Mouse (Mus musculus) hindbrain, embryonic 16.5 days (tissue): ENCODE measurements around the gene Gm19410. TPM values are rescaled to one million over a fixed set of nuclear protein-coding genes. Genes with fewer than 3 reads are reported as not detected.

Source experiments
- ATAC-seq: fragments of 200-750 bp; cut with Nextera tagmentation; 2 replicates; pipeline ENCODE4 v1.8.0; 2017; ENCODE audit warnings: moderate TSS enrichment, moderate library complexity
- H3K27ac ChIP-seq: fragments of 300-500 bp; sonication (generic); 2 replicates; pipeline ENCODE4 v1.5.1; 2014; ENCODE audit warnings: low read depth, mild to moderate bottlenecking, control low read depth, low read length, moderate library complexity
- H3K27me3 ChIP-seq: fragments of 300-500 bp; sonication (generic); replicated peaks from 2 replicates; pipeline ENCODE4 v1.6.1; 2014; ENCODE audit warnings: low read length; ENCODE audit not compliant: control insufficient read depth, insufficient read depth
- H3K36me3 ChIP-seq: fragments of 300-500 bp; sonication (generic); 2 replicates; pipeline ENCODE4 v1.6.1; 2014; ENCODE audit warnings: mild to moderate bottlenecking, low read length, moderate library complexity, mixed read lengths; ENCODE audit not compliant: control insufficient read depth, insufficient read depth
- H3K4me1 ChIP-seq: fragments of 300-500 bp; sonication (generic); 2 replicates; pipeline ENCODE4 v1.6.1; 2014; ENCODE audit warnings: low read depth, low read length; ENCODE audit not compliant: control insufficient read depth, insufficient read depth
- H3K4me2 ChIP-seq: fragments of 300-500 bp; sonication (generic); 2 replicates; pipeline ENCODE4 v1.6.1; 2014; ENCODE audit warnings: mild to moderate bottlenecking, low read length, control low read depth, moderate library complexity
- H3K4me3 ChIP-seq: fragments of 300-500 bp; sonication (generic); 2 replicates; pipeline ENCODE4 v1.5.1; 2014; ENCODE audit warnings: mild to moderate bottlenecking, low read length, control low read depth, moderate library complexity
- H3K9ac ChIP-seq: fragments of 300-500 bp; sonication (generic); 2 replicates; pipeline ENCODE4 v1.6.1; 2014; ENCODE audit warnings: low read depth, mild to moderate bottlenecking, control low read depth, low read length, moderate library complexity
- H3K9me3 ChIP-seq: fragments of 300-500 bp; sonication (generic); 2 replicates; pipeline ENCODE4 v1.6.1; 2014; ENCODE audit warnings: mild to moderate bottlenecking, low read length, moderate library complexity; ENCODE audit not compliant: control insufficient read depth
- WGBS: fragments of 180-500 bp; shearing (Covaris S2); extraction: QIAGEN DNeasy Blood & Tissue Kit; methylation state at CpG from one replicate; pipeline ENCODE4 v1.1.7; 2014; 5-methylcytosine and 5-hydroxymethylcytosine counted together
- microRNA-seq: library from miRNA; unstranded; fragments of <30 nt; microRNA quantifications from one replicate; pipeline ENCODE4, GENCODE M21; 2017
- polyA plus RNA-seq: library from polyadenylated mRNA; unstranded; fragments of >200 nt; fragmentation: Nextera tagmentation; extraction: Ambion mirVana; gene quantifications from 2 replicates; pipeline ENCODE4 v1.2.1, GENCODE M21; 2015

Gene Gm19410
- polyA plus RNA-seq = 0.19 and 0.24 TPM in 2 replicates

DNA sequence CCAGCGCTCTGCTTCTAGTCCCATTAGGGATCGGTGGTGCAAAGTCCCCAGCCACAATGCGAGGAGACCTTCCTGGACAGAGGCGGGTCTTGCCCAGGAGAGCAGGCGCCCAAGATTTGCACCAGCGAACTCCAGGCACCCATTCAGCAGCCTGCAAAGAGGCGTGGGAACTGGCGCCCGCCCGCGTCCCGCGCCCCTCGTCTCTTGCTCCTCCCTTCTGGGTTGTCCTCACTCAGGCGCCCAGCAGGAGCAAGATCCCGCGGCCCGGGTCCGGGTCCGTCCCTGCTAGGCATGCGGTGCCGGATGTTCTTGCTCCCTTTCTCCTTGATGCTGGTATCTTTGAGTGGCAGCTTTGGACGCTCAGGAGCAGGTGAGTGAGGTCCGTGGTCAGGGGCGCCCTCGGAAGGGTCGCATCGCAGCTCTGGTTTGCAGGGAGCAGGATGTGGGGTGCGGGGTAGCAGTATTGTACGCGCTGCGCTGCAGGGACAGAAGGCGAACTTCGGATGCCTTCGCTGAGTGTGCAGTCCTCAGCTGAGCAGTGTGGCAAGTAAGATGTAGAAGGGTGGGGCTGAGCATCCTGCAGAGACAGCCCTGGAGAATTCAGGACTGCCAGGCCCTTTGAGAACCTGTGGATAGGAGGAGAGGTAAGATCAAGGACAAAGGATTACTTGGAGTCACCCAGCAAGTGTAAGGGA lies at the start of gene Gm19410:
Gm19410 (plus strand) TSS at position 292 of the 695 bp plus-strand sequence.
- Histone ChIP-seq H3K27ac (no peak within 1 kb of the TSS), H3K9me3 (no peaks in the 10 kb centered on the region), H3K4me1 (peaks cover 9% of the 10 kb centered on the region; the same call in 1 of the 2 replicates), H3K9ac (peak within 1 kb of the TSS; percentile 60), H3K4me2 (peak within 1 kb of the TSS; percentile 96), H3K4me3 (peak within 1 kb of the TSS; percentile 49), H3K36me3 (no peaks in the 10 kb centered on the region), H3K27me3 (peaks cover 8% of the 10 kb centered on the region; the same call in 1 of the 2 replicates)
- ATAC-seq = peak; percentile 42; the same call in 1 of the 2 replicates
- WGBS = under 1% methylated on average over 35 of the region's 35 CpGs

DNA sequence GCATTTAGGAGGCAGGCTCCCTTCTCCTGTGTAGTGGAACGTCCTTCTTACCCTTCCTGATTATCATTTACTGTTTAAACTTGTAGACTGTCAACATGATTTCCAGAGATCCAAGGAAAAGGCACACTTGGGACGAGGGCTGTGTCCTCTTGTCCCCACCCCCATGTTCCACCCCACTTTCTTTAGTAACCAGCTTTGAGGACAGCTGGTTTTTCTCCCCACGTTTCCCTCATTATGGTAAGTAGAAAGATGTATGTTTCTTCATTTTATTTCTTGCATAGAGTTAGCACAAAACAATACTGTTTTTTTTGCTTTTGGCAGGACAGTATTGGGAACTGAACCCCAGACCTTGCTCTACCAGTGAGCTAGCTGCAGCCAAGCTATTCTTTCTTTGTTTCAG lies 34.8 kb upstream of the Gm19410 start:
- no peak overlapping the region for H3K4me3 ChIP-seq
- H3K27me3 ChIP-seq = no peaks in the 10 kb centered on the region
- no peaks in the 10 kb centered on the region for H3K9me3 ChIP-seq
- WGBS = 79% methylated on average over 3 of the region's 3 CpGs
- H3K4me2 ChIP-seq = no peak overlapping the region
- H3K36me3 ChIP-seq = no peaks in the 10 kb centered on the region
- no peak overlapping the region for H3K27ac ChIP-seq
- H3K4me1 ChIP-seq = no peaks in the 10 kb centered on the region
- H3K9ac ChIP-seq = no peak overlapping the region
- no peak for ATAC-seq

DNA sequence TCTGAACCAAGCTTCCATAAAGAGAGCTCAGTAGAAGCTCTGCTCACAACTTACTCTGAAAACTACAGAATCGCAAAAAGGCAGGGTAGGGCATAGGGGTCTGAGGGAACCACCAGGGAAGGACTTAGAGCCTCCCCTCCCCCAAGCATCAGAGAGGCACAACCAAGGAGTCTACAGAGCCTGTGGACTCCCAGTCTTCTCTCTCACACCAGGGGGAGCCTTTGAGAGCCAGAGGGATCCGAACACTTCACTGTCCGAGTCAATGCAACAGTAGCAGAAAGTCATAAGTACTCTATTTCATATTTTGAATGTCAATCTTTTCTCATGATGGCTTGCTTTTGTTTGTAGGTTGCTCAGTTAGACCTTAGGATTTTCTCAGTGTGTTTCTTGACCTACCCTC lies 30.2 kb upstream of the Gm19410 start:
- Histone ChIP-seq H3K27ac (no peak overlapping the region), H3K9ac (no peak overlapping the region), H3K36me3 (no peaks in the 10 kb centered on the region), H3K4me2 (no peak overlapping the region), H3K9me3 (no peaks in the 10 kb centered on the region; the same call in 1 of the 2 replicates), H3K4me1 (no peaks in the 10 kb centered on the region), H3K4me3 (no peak overlapping the region), H3K27me3 (no peaks in the 10 kb centered on the region)
- WGBS = 76% methylated on average over 3 of the region's 3 CpGs
- no peak for ATAC-seq

DNA sequence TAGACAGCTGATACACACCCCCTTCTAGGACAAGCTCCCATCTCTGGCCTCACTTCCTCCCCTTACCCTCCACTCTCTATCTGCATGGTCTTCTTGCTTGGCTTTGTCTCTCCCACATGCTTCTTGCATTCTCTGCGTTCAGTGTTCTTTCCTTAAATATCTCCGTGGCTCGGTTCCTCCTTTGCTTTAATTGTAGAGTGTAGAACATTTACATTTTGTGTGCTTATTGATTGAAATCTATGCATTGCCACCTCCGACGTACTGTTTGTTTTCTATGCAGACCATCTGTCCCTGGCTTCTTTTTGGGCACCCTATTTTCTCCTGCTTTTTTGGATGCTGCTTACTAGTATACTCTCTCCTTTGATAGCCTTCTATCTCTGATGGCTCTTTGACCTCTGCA lies 9.4 kb upstream of the Gm19410 start:
- no peaks in the 10 kb centered on the region for H3K27me3 ChIP-seq

DNA sequence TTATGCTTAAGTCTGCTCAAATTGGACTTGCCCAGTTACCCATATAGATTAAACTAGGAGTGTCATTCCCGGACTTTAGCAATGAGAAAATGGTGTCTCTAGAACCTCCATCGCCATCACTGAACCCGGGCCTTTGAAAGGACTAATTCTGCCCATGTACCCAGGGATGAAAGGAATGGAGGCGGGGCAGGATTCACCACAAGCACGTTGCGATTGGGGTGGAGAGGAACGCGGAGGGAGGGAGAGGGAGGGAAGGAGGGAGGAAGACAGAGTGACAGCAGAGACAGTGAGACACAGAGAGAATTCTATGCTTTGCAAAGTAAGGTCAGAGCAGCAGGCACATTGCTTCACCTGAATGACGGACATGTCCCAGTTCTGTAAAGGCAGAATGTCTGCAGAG lies 570 bp upstream of the Gm19410 start:
- Histone ChIP-seq H3K4me3 (peak overlapping the region; percentile 49), H3K9ac (peak overlapping the region; percentile 60; the same call in 1 of the 2 replicates)
- no peak for ATAC-seq

More for the DNA sequence above, 9.4 kb upstream of the Gm19410 start:
- Histone ChIP-seq H3K9ac (no peak overlapping the region), H3K4me1 (no peaks in the 10 kb centered on the region), H3K9me3 (no peaks in the 10 kb centered on the region), H3K36me3 (no peaks in the 10 kb centered on the region), H3K27ac (no peak overlapping the region), H3K4me3 (no peak overlapping the region), H3K4me2 (no peak overlapping the region)
- WGBS = 87% methylated on average over 5 of the region's 5 CpGs
- no peak for ATAC-seq

DNA sequence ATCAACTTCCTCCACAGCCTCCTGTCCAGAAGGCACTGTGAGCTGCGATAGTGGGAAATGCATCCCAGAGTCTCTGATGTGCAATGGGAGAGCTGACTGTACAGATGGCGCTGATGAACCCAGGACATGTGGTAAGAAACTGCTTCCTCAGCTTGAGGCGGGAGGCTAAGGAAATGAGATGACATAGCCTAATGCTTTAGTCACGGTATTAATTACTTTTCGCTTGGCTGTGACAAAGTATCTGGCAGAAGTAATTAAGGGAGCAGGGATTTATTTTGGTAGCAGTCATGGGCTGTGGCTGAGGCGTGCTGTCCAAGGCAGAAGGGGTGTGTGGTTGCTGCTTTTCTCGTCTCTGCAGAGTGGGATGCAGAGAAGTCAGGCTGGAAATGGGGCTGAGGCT lies 7.9 kb downstream of the Gm19410 start:
- H3K4me2 ChIP-seq = peak overlapping the region; percentile 14; the same call in 1 of the 2 replicates
- peak; percentile 96 for ATAC-seq
- 28% methylated on average over 7 of the region's 7 CpGs for WGBS

More for the DNA sequence above, 570 bp upstream of the Gm19410 start:
- Histone ChIP-seq H3K27ac (no peak overlapping the region), H3K4me1 (peaks cover 9% of the 10 kb centered on the region; the same call in 1 of the 2 replicates), H3K4me2 (peak overlapping the region; percentile 96), H3K36me3 (no peaks in the 10 kb centered on the region), H3K9me3 (no peaks in the 10 kb centered on the region), H3K27me3 (peaks cover 8% of the 10 kb centered on the region; the same call in 1 of the 2 replicates)
- 7% methylated on average over 9 of the region's 9 CpGs for WGBS

More for the DNA sequence above, 7.9 kb downstream of the Gm19410 start:
- no peak overlapping the region for H3K4me3 ChIP-seq
- H3K4me1 ChIP-seq = 0 out of 2 replicates have a peak, but pooled peaks cover 4% of the 10 kb centered on the region
- H3K27me3 ChIP-seq = no peaks in the 10 kb centered on the region
- H3K36me3 ChIP-seq = no peaks in the 10 kb centered on the region
- no peak overlapping the region for H3K9ac ChIP-seq
- H3K27ac ChIP-seq = no peak overlapping the region
- no peaks in the 10 kb centered on the region for H3K9me3 ChIP-seq

Small RNAs within 50 kb of the gene (microRNA-seq; reads per million reads assigned to microRNA genes)
- gene Gm44474 = not detected
